Mouse (Mus musculus) midbrain, postnatal 0 days (tissue): ENCODE data around the gene E2f6. TPM values are rescaled to one million over a fixed set of nuclear protein-coding genes. Genes with fewer than 3 reads are reported as not detected.

Experiments
- ATAC-seq: fragments of 200-750 bp; cut with Nextera tagmentation; 2 replicates; pipeline ENCODE4 v1.8.0; 2017; ENCODE audit warnings: moderate number of reproducible peaks, mild to moderate bottlenecking, moderate TSS enrichment, moderate library complexity; ENCODE audit not compliant: low FRiP score
- DNase-seq: peaks from one replicate; pipeline ENCODE4 v3.0.0-alpha.2; 2015; ENCODE audit warnings: low spot score
- H3K27ac ChIP-seq: fragments of 300-500 bp; sonication (generic); 2 replicates; pipeline ENCODE4 v1.5.1; 2014; ENCODE audit warnings: low read depth, mild to moderate bottlenecking, low read length, mixed read lengths
- H3K27me3 ChIP-seq: fragments of 300-500 bp; sonication (generic); 2 replicates; pipeline ENCODE4 v1.6.1; 2014; ENCODE audit warnings: low read length, control low read depth, mixed read lengths; ENCODE audit not compliant: insufficient read depth
- H3K36me3 ChIP-seq: fragments of 300-500 bp; sonication (generic); 2 replicates; pipeline ENCODE4 v1.6.1; 2014; ENCODE audit warnings: low read length, control low read depth, mixed read lengths; ENCODE audit not compliant: insufficient read depth
- H3K4me1 ChIP-seq: fragments of 300-500 bp; sonication (generic); 2 replicates; pipeline ENCODE4 v1.6.1; 2014; ENCODE audit warnings: mild to moderate bottlenecking, control low read depth, antibody characterized with exemption, low read length, mixed read lengths; ENCODE audit not compliant: insufficient read depth
- H3K4me2 ChIP-seq: fragments of 300-500 bp; sonication (generic); 2 replicates; pipeline ENCODE4 v1.6.1; 2014; ENCODE audit warnings: low read depth, mild to moderate bottlenecking, low read length, mixed read lengths; ENCODE audit not compliant: poor library complexity, severe bottlenecking
- H3K4me3 ChIP-seq: fragments of 300-500 bp; sonication (generic); 2 replicates; pipeline ENCODE4 v1.5.1; 2014; ENCODE audit warnings: low read depth, mild to moderate bottlenecking, low read length, moderate library complexity
- H3K9ac ChIP-seq: fragments of 300-500 bp; sonication (generic); replicated peaks from 2 replicates; pipeline ENCODE4 v1.6.1; 2014; ENCODE audit warnings: mild to moderate bottlenecking, low read length, moderate library complexity, mixed read lengths; ENCODE audit not compliant: poor library complexity, severe bottlenecking
- H3K9me3 ChIP-seq: fragments of 300-500 bp; sonication (generic); 2 replicates; pipeline ENCODE4 v1.6.1; 2016; ENCODE audit warnings: low read length, control low read depth
- CTCF ChIP-seq: IDR thresholded peaks from 2 replicates; pipeline ENCODE4 v1.5.1; 2016; ENCODE audit warnings: antibody characterized with exemption, mild to moderate bottlenecking
- whole genome bisulfite sequencing: fragments of 180-500 bp; shearing (Covaris S2); extraction: QIAGEN DNeasy Blood & Tissue Kit; methylation state at CpG from one replicate; pipeline ENCODE4 v1.1.7; 2014; 5-methylcytosine and 5-hydroxymethylcytosine counted together
- polyA plus RNA-seq: library from polyadenylated mRNA; unstranded; fragments of >200 nt; fragmentation: Nextera tagmentation; extraction: Ambion mirVana; gene quantifications from 2 replicates; pipeline ENCODE4 v1.2.1, GENCODE M21; 2015
- total RNA-seq: library from RNA; depleted of rRNA; stranded (reverse); fragments of >200 nt; gene quantifications from 2 replicates; pipeline ENCODE4 v1.2.3, GENCODE M21; 2014

The E2f6 gene
- total and polyA plus RNA-seq, 2 experiments from 2014 or later, result 15.8 to 19.3 TPM

DNA sequence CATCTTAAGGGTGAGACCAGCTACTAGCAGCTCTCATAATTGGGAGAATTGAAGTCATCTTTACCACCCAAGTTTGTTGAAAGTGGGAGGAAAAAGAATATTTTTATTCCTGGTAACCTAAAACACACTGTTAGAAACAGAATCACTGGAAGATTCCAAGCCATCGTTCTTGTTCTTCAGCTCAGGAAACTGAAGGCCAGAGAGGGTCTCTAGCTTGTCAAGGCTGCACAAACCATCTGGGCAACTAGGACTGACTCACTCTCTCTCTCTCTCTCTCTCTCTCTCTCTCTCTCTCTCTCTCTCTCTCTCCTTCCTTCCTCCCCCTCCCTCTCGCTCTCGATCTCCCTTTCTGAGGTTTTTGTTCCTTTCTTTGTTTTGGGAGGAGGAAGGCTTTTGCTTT lies 50.2 kb downstream of the E2f6 start:
- ATAC-seq, result no peak
- Histone ChIP-seq H3K27ac (no peak overlapping the region), H3K9me3 (no peaks in the 10 kb centered on the region), H3K9ac (no peak overlapping the region), H3K4me2 (no peak overlapping the region), H3K4me3 (no peak overlapping the region), H3K36me3 (no peaks in the 10 kb centered on the region), H3K27me3 (no peaks in the 10 kb centered on the region), H3K4me1 (no peaks in the 10 kb centered on the region; the same call in 1 of the 2 replicates)
- WGBS, result 68% methylated on average over 3 of the region's 3 CpGs
- TF ChIP-seq CTCF, result no peak
- no peak for DNase-seq

DNA sequence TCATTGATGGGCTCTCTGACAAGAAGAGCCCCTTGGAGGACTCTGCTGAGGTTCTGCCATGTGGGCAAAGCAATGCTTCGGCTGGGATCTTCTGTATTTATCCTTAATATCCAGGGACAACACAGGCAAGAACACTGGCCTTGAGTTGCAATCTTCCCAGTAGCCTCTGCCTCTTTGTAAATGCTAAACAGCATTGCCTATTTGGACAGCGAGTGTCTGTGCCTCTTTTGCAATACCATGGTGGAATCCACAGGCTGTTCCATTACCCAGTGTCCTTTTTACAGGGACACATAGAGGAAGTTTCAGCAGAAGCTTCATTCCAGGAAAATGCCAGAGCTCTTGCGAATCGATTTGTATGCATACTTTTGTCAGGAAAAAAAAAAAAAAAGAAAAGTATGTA lies 53.7 kb downstream of the E2f6 start:
- Histone ChIP-seq H3K27ac (no peak overlapping the region), H3K4me3 (no peak overlapping the region)
- no peak for TF ChIP-seq CTCF

DNA sequence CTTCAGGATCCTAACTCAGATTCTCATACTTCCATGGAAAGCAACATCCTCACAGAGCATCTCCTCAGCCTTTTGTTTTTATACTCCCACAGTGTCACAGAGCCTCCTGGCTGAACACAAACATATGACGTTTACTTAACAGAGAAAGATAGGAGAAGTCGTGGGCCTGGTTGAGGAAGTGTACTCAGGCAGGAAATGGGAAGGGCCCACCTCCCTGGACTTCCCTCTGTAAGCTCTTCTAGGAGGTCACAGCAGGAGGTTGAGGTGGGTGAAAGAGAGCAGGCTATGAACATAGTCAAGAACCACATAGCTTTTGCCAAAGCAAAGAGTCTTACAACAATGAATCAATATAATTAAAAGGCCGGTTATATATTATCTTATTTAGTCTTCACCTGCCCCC lies 55.1 kb downstream of the E2f6 start:
- TF ChIP-seq CTCF, result no peak
- Histone ChIP-seq H3K4me2 (no peak overlapping the region), H3K4me3 (no peak overlapping the region), H3K4me1 (no peaks in the 10 kb centered on the region), H3K9me3 (no peaks in the 10 kb centered on the region), H3K27ac (no peak overlapping the region), H3K27me3 (no peaks in the 10 kb centered on the region), H3K36me3 (no peaks in the 10 kb centered on the region), H3K9ac (no peak overlapping the region)
- DNase-seq (no peak), ATAC-seq (no peak)
- WGBS, result 75% methylated on average over 3 of the region's 3 CpGs

More for the DNA sequence above, 53.7 kb downstream of the E2f6 start:
- H3K9me3 ChIP-seq, result no peaks in the 10 kb centered on the region
- H3K4me1 ChIP-seq, result no peaks in the 10 kb centered on the region
- WGBS, result 86% methylated on average over 4 of the region's 4 CpGs
- ATAC-seq (no peak), DNase-seq (no peak)
- H3K27me3 ChIP-seq, result no peaks in the 10 kb centered on the region
- H3K9ac ChIP-seq, result no peak overlapping the region
- H3K36me3 ChIP-seq, result no peaks in the 10 kb centered on the region
- no peak overlapping the region for H3K4me2 ChIP-seq

- Histone ChIP-seq H3K27ac (no peak overlapping the region), H3K27me3 (no peaks in the 10 kb centered on the region), H3K9me3 (no peaks in the 10 kb centered on the region), H3K4me2 (no peak overlapping the region), H3K4me1 (no peaks in the 10 kb centered on the region), H3K9ac (no peak overlapping the region), H3K4me3 (no peak overlapping the region), H3K36me3 (no peaks in the 10 kb centered on the region)
- 75% methylated on average over 3 of the region's 3 CpGs for WGBS
- no peak for DNase-seq
- ATAC-seq, result no peak
- TF ChIP-seq CTCF, result no peak
Measured at GRCm38 (mm10) chr12:16866460-16866859, 55.7 kb downstream of the E2f6 start.

- no peaks in the 10 kb centered on the region for H3K4me1 ChIP-seq
- no peak for ATAC-seq
- H3K4me2 ChIP-seq, result no peak overlapping the region
- H3K36me3 ChIP-seq, result no peaks in the 10 kb centered on the region
- H3K9me3 ChIP-seq, result no peaks in the 10 kb centered on the region
- WGBS, result 71% methylated on average over 7 of the region's 7 CpGs
- no peaks in the 10 kb centered on the region for H3K27me3 ChIP-seq
- H3K27ac ChIP-seq, result no peak overlapping the region
- no peak overlapping the region for H3K9ac ChIP-seq
- H3K4me3 ChIP-seq, result no peak overlapping the region
- no peak for DNase-seq
- TF ChIP-seq CTCF, result no peak
Measured at GRCm38 (mm10) chr12:16867306-16867705, 56.5 kb downstream of the E2f6 start.

- Histone ChIP-seq H3K27me3 (no peaks in the 10 kb centered on the region), H3K36me3 (no peaks in the 10 kb centered on the region), H3K4me2 (no peak overlapping the region), H3K4me1 (no peaks in the 10 kb centered on the region), H3K9me3 (no peaks in the 10 kb centered on the region), H3K27ac (no peak overlapping the region), H3K9ac (no peak overlapping the region), H3K4me3 (no peak overlapping the region)
- TF ChIP-seq CTCF, result no peak
- no peak for ATAC-seq
- WGBS, result 78% methylated on average over 6 of the region's 6 CpGs
- no peak for DNase-seq
Measured at GRCm38 (mm10) chr12:16868618-16869017, 57.9 kb downstream of the E2f6 start.
